Comparison of ENCODE assay signal across 28 mouse cellular contexts in the genomic region with DNA sequence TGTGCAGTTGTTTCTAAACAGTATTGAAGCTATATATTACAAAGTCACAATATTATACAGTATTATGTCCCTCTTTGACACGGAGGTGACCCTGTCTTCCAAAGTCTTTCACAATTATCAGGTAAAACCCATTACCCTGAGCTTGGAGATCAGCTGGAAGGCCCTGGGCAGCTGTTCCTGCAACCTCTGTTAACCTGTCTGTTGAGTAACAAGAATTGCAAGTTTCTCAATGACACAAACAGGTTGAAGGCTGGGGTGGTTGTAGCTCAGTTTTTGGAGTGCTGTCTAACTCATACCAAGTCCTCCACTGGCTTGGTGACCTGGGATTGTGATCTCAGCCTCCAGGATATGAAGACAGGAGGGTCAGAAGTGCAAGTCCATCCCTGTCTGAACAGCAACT. TPM values are rescaled to one million over a fixed set of nuclear protein-coding genes. Genes with fewer than 3 reads are reported as not detected.
"Had no signal": no experiment of that assay in that cellular context is flagged by ENCODE, and none has a peak within 500 bp of the region (broad histone marks: within the 10 kb centered on the region; RNA-seq: fewer than 3 reads in every experiment).

No protein-coding gene starts in this region.

- DNase-seq: lung, adult 18-20 months; lung, embryonic 14.5 days; lung, postnatal 10 days; lung, postnatal 4 days; midbrain, embryonic 14.5 days; retina, postnatal 1 day; right cerebral cortex, adult 18-20 months; right cerebral cortex, postnatal 25 days; right cerebral cortex, postnatal 4 days; spleen, adult 18-20 months; thymus, adult 18-20 months; thymus, postnatal 14 days; thymus, postnatal 36 days had no signal

- H3K36me3 ChIP-seq: midbrain, embryonic 10.5 days; midbrain, embryonic 12.5 days; neural tube, embryonic 13.5 days; neural tube, embryonic 15.5 days had no signal

- H3K4me3 ChIP-seq: midbrain, embryonic 10.5 days; midbrain, embryonic 12.5 days; myocyte; neural tube, embryonic 13.5 days; neural tube, embryonic 15.5 days had no signal

- H3K4me1 ChIP-seq: midbrain, embryonic 10.5 days had no signal

- H3K27ac ChIP-seq: midbrain, embryonic 10.5 days; midbrain, embryonic 12.5 days; neural tube, embryonic 13.5 days; neural tube, embryonic 15.5 days had no signal

- H3K27me3 ChIP-seq: midbrain, embryonic 12.5 days; neural tube, embryonic 13.5 days; neural tube, embryonic 15.5 days had no signal

RNA-seq across cellular contexts. Expression of a gene that starts 26.7 kb away (rescaled TPM):
- total RNA-seq: megakaryocyte, adult 5-6 weeks; megakaryocyte-erythroid progenitor cell, adult 5-6 weeks had no signal
- polyA plus RNA-seq: liver, embryonic 16.5 days; lung, embryonic 14.5 days; lung, embryonic 16.5 days; midbrain, embryonic 10.5 days; midbrain, embryonic 12.5 days; midbrain, embryonic 14.5 days; midbrain, embryonic 16.5 days; neural tube, embryonic 11.5 days; neural tube, embryonic 13.5 days; neural tube, embryonic 15.5 days; small intestine, adult 2 months; stomach, embryonic 14.5 days; stomach, embryonic 16.5 days; thymus, postnatal 0 days had no signal
